Mouse (Mus musculus): Measurements from ENCODE around the gene Dppa3.

DNA sequence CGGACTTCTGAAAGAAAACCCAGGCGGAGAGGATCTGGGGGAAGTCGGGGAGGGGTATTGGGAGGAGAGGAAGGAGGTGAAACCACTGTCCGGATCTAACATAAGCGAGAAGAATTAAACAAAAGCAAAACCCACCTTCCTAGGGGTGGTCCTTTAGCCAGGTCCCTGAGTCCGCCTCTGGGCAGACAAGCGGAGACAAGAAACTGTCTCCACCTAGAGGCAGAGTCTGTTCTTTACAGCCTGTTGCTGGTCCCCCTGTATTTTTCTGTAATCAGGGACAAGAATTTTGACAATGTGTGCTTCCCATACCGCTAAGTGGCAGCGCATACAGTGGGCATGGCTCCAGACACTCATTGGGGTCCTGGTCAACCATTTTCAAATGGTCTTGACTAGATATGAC, 7.2 kb downstream of the Dppa3 start:
- TF ChIP-seq POLR2A (IDR thresholded peaks at IDR 0.05; ENCODE audit: insufficient read depth, low read depth, low read length) (no peak), CTCF (IDR thresholded peaks at IDR 0.05) (peak; percentile 78)

Measured in heart, adult 2 months (tissue).